Mouse (Mus musculus): ENCODE measurements at regions not wholly inside any gene's neighbourhood (a gene's known extent, or its start where the extent isn't known, plus 50 kb on each side); places are given as distances from the start of the nearest gene placed in this dataset.
"Not testable (repeated sequence)": the region's sequence is repeated elsewhere in the genome, so short reads cannot be mapped to it uniquely, and the experiment has no call there.

- Histone ChIP-seq H3K4me3 (no peak overlapping the region), H3K27me3 (ENCODE audit: insufficient read depth, poor library complexity, severe bottlenecking) (no peaks in the 10 kb centered on the region), H3K27ac (no peak overlapping the region), H3K4me1 (no peaks in the 10 kb centered on the region), H3K36me3 (no peaks in the 10 kb centered on the region), H3K9me3 (no peaks in the 10 kb centered on the region)
- no peak for DNase-seq (ENCODE audit: low spot score)
- WGBS, result 91% methylated on average over 4 of the region's 4 CpGs
Observed at GRCm38 (mm10) chr14:114485781-114486180, 606.2 kb upstream of the Gpc5 start.

GRCm38 (mm10) chr14:114493371-114493770, 598.6 kb upstream of the Gpc5 start:
- not testable (repeated sequence) for H3K27me3 ChIP-seq (ENCODE audit: insufficient read depth, poor library complexity, severe bottlenecking); H3K4me1 ChIP-seq; H3K27ac ChIP-seq; DNase-seq (ENCODE audit: low spot score); H3K36me3 ChIP-seq; H3K9me3 ChIP-seq; H3K4me3 ChIP-seq
- 87% methylated on average over 3 of the region's 3 CpGs for WGBS

DNA sequence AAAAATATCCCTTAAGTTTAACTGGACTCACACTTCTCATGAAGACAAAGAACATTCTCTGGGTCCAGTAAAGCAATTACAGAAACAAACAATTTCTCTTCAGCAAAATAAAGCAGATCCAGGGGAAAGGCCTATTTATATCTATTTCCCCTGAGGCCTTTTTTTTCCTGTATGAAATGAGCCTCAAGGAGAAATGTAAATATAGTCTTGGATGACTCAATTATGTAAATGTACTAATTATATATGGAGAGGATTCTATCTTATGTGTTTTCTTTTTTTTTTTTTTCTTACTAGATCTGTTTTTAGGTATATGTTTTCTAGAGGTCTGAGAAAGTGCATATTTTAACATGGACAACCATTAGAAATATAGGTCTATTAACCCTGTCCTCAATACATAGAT, 587.0 kb upstream of the Gpc5 start:
- Histone ChIP-seq H3K4me1 (no peaks in the 10 kb centered on the region), H3K27ac (no peak overlapping the region), H3K9me3 (no peaks in the 10 kb centered on the region)

GRCm38 (mm10) chr14:114547910-114548680, 543.9 kb upstream of the Gpc5 start:
- Histone ChIP-seq H3K9me3 (no peaks in the 10 kb centered on the region), H3K4me1 (no peaks in the 10 kb centered on the region), H3K27me3 (ENCODE audit: insufficient read depth, poor library complexity, severe bottlenecking) (no peaks in the 10 kb centered on the region), H3K4me3 (no peak overlapping the region), H3K27ac (no peak overlapping the region), H3K36me3 (no peaks in the 10 kb centered on the region)
- WGBS, result 82% methylated on average over 4 of the region's 4 CpGs
- DNase-seq (ENCODE audit: low spot score), result no peak

More for the DNA sequence above, 587.0 kb upstream of the Gpc5 start:
- no peaks in the 10 kb centered on the region for H3K36me3 ChIP-seq
- no peak overlapping the region for H3K4me3 ChIP-seq
- H3K27me3 ChIP-seq (ENCODE audit: insufficient read depth, poor library complexity, severe bottlenecking), result no peaks in the 10 kb centered on the region
- DNase-seq (ENCODE audit: low spot score), result no peak

- H3K27me3 ChIP-seq (ENCODE audit: insufficient read depth, poor library complexity, severe bottlenecking), result no peaks in the 10 kb centered on the region
- DNase-seq (ENCODE audit: low spot score), result no peak
- H3K4me1 ChIP-seq, result no peaks in the 10 kb centered on the region
- 76% methylated on average over 1 of the region's 1 CpGs for WGBS
- no peak overlapping the region for H3K27ac ChIP-seq
- no peak overlapping the region for H3K4me3 ChIP-seq
- H3K36me3 ChIP-seq, result no peaks in the 10 kb centered on the region
- no peaks in the 10 kb centered on the region for H3K9me3 ChIP-seq
Observed at GRCm38 (mm10) chr14:114549101-114549500, 542.9 kb upstream of the Gpc5 start.

GRCm38 (mm10) chr14:114566411-114567030, 525.5 kb upstream of the Gpc5 start:
- DNase-seq (ENCODE audit: low spot score), result no peak
- Histone ChIP-seq H3K27me3 (ENCODE audit: insufficient read depth, poor library complexity, severe bottlenecking) (no peaks in the 10 kb centered on the region), H3K27ac (no peak overlapping the region), H3K4me1 (no peaks in the 10 kb centered on the region), H3K9me3 (no peaks in the 10 kb centered on the region), H3K36me3 (no peaks in the 10 kb centered on the region), H3K4me3 (no peak overlapping the region)
- WGBS, result 46% methylated on average over 4 of the region's 4 CpGs

GRCm38 (mm10) chr14:114567673-114568309, 524.2 kb upstream of the Gpc5 start:
- Histone ChIP-seq H3K36me3 (no peaks in the 10 kb centered on the region), H3K4me1 (no peaks in the 10 kb centered on the region), H3K4me3 (peak overlapping the region; percentile 27), H3K27ac (no peak overlapping the region), H3K9me3 (no peaks in the 10 kb centered on the region), H3K27me3 (ENCODE audit: insufficient read depth, poor library complexity, severe bottlenecking) (no peaks in the 10 kb centered on the region)
- DNase-seq (ENCODE audit: low spot score), result no peak
- 27% methylated on average over 14 of the region's 14 CpGs for WGBS

DNA sequence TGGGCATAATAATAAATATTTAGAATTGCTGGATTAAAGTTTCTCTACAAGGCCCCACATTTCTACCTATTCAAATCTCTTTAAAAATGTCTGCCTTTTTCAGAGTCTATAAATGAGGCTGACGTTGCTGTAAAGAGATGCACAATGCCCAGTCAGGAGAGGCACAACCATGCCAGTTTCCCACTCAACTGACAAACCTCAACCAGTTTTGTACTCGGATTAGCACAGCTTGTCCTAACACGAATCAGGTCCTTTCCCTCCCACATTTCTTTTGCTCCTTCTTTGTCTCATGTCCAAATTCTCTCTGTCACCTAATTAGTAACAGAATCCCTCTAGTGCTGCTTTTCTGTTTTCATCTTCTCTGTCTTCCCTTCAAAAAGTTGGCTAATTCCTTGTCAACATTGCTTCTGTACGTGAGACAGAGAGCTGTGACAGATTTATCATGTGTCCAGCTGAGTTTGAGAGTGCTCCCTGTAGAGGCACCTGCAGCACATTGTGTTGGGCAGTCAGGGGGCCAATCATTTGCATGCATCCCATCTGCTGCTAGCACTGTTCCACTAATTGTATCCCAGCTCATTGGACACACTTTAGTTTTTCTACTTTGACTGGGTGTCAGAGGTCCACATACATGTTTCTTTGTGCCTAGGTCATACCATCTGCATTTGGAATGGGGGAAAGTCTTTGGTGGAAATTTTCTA, 504.5 kb upstream of the Gpc5 start:
- 56% methylated on average over 4 of the region's 4 CpGs for WGBS
- no peaks in the 10 kb centered on the region for H3K36me3 ChIP-seq
- no peak overlapping the region for H3K27ac ChIP-seq
- no peak overlapping the region for H3K4me3 ChIP-seq
- H3K4me1 ChIP-seq, result no peaks in the 10 kb centered on the region
- DNase-seq (ENCODE audit: low spot score), result no peak
- H3K27me3 ChIP-seq (ENCODE audit: insufficient read depth, poor library complexity, severe bottlenecking), result no peaks in the 10 kb centered on the region
- no peaks in the 10 kb centered on the region for H3K9me3 ChIP-seq

DNA sequence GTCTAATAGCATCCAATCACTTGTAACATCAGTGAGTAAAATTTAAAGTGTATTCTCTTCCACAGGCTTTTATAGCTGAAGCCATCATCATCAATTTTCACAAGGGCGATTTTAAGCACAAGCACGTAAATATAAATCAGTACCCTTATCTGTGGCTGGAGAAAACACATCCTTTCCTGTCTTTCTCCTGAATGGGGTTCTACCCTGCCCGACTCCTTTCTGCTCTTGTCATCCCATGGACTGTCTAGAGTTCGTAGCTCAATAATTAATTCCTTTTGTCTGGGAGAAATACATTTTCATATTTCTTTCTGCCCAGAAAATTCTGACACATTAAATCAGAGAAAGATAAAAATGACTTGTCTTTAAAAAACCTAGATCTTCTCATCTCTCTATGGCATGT, 482.7 kb upstream of the Gpc5 start:
- Histone ChIP-seq H3K4me3 (no peak overlapping the region), H3K27me3 (ENCODE audit: insufficient read depth, poor library complexity, severe bottlenecking) (no peaks in the 10 kb centered on the region), H3K36me3 (no peaks in the 10 kb centered on the region), H3K9me3 (no peaks in the 10 kb centered on the region), H3K27ac (no peak overlapping the region), H3K4me1 (no peaks in the 10 kb centered on the region)
- DNase-seq (ENCODE audit: low spot score), result no peak
- 78% methylated on average over 4 of the region's 4 CpGs for WGBS

GRCm38 (mm10) chr14:114612400-114612799, 479.6 kb upstream of the Gpc5 start:
- no peaks in the 10 kb centered on the region for H3K36me3 ChIP-seq
- DNase-seq (ENCODE audit: low spot score), result no peak
- WGBS, result 34% methylated on average over 1 of the region's 1 CpGs

DNA sequence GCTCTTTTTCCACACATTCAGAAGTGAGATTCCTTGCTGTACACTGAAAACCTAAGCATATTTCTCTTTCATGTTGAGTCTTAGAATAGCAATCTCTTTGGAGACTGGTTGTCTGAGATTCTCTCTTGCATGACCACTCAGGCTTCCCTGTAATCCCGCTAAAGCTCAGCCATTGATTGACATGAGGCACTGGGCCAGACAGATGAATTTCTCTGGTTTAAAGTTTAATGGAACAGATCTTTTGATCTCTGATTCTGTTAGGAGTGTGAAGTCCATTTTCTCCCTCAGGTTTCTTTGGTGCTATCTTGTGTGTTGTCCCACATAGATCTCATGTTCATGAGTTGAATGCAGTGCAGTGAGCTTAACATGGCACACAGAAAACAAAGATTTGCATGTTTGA, 435.4 kb upstream of the Gpc5 start:
- H3K27ac ChIP-seq, result no peak overlapping the region
- 76% methylated on average over 1 of the region's 1 CpGs for WGBS
- no peaks in the 10 kb centered on the region for H3K36me3 ChIP-seq
- no peaks in the 10 kb centered on the region for H3K9me3 ChIP-seq
- H3K27me3 ChIP-seq (ENCODE audit: insufficient read depth, poor library complexity, severe bottlenecking), result no peaks in the 10 kb centered on the region
- no peak overlapping the region for H3K4me3 ChIP-seq
- no peaks in the 10 kb centered on the region for H3K4me1 ChIP-seq
- no peak for DNase-seq (ENCODE audit: low spot score)

More at GRCm38 (mm10) chr14:114612400-114612799, 479.6 kb upstream of the Gpc5 start:
- Histone ChIP-seq H3K27ac (no peak overlapping the region), H3K4me3 (no peak overlapping the region), H3K27me3 (ENCODE audit: insufficient read depth, poor library complexity, severe bottlenecking) (no peaks in the 10 kb centered on the region), H3K4me1 (no peaks in the 10 kb centered on the region), H3K9me3 (no peaks in the 10 kb centered on the region)

- WGBS, result 64% methylated on average over 2 of the region's 2 CpGs
- no peak for DNase-seq (ENCODE audit: low spot score)
- Histone ChIP-seq H3K9me3 (no peaks in the 10 kb centered on the region), H3K4me3 (no peak overlapping the region), H3K27me3 (ENCODE audit: insufficient read depth, poor library complexity, severe bottlenecking) (no peaks in the 10 kb centered on the region), H3K4me1 (no peaks in the 10 kb centered on the region), H3K36me3 (no peaks in the 10 kb centered on the region), H3K27ac (no peak overlapping the region)
Observed at GRCm38 (mm10) chr14:114662028-114662427, 430.0 kb upstream of the Gpc5 start.

DNA sequence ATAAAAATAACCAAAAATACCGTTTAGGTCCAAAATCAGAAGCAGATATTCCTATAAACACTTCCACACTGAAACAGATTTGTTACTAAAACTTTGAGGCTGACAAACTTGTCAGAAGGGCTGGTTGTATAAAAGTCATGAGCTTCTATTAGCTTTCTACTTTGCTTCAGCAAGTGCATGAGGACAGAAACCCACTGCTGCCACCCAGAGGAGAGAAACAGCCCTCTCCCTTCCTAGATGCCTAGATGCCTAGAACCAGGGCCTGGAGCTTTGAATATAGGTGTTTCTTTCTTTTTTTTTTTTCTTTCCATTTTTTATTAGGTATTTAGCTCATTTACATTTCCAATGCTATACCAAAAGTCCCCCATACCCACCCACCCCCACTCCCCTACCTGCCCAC, 406.9 kb upstream of the Gpc5 start:
- Histone ChIP-seq H3K9me3 (no peaks in the 10 kb centered on the region), H3K36me3 (no peaks in the 10 kb centered on the region), H3K4me3 (no peak overlapping the region), H3K4me1 (no peaks in the 10 kb centered on the region), H3K27me3 (ENCODE audit: insufficient read depth, poor library complexity, severe bottlenecking) (no peaks in the 10 kb centered on the region), H3K27ac (no peak overlapping the region)
- DNase-seq (ENCODE audit: low spot score), result no peak
- 75% methylated on average over 1 of the region's 1 CpGs for WGBS
